Mouse (Mus musculus): ENCODE measurements at regions not wholly inside any gene's neighbourhood (a gene's known extent, or its start where the extent isn't known, plus 50 kb on each side); places are given as distances from the start of the nearest gene placed in this dataset.
A peak's percentile ranks its signal among the peaks of the same experiment; 100 is the strongest.

DNA sequence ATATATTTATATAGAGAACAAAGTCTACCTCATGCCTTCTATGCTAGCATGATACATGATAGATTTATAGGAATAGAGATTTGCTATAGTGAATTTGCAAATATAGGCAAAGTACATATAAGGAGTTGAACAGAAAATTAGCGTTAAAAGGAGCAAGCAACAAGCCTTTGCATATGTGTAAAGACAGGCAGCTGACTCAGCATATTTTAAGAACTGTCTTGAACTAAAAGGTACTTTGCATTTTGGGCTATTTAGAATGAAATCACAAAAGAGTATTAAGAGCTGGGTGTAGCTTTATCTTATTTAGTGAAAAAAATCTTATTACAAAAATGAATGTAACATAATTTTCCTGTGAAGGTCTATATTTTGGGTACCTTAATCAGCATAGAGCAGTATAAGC lies 149.9 kb upstream of the Syt1 start:
- no peak for ATAC-seq
- 89% methylated on average over 1 of the region's 1 CpGs for WGBS
- H3K4me3 ChIP-seq (ENCODE audit: low read depth, low read length), result no peak overlapping the region
- H3K36me3 ChIP-seq (ENCODE audit: control insufficient read depth, insufficient read depth), result no peaks in the 10 kb centered on the region
- H3K4me1 ChIP-seq (replicated peaks; ENCODE audit: control insufficient read depth, insufficient read depth, low read length), result no peaks in the 10 kb centered on the region
- H3K9me3 ChIP-seq (ENCODE audit: control insufficient read depth), result no peaks in the 10 kb centered on the region
- H3K27me3 ChIP-seq (replicated peaks; ENCODE audit: control insufficient read depth, insufficient read depth, low read length), result no peaks in the 10 kb centered on the region
- no peak overlapping the region for H3K27ac ChIP-seq (ENCODE audit: low read depth, low read length)
- TF ChIP-seq CTCF (IDR thresholded peaks at IDR 0.05; ENCODE audit: low read depth), result no peak
- H3K9ac ChIP-seq (ENCODE audit: low read depth, low read length), result no peak overlapping the region
- no peak overlapping the region for H3K4me2 ChIP-seq (replicated peaks; ENCODE audit: low read depth)

DNA sequence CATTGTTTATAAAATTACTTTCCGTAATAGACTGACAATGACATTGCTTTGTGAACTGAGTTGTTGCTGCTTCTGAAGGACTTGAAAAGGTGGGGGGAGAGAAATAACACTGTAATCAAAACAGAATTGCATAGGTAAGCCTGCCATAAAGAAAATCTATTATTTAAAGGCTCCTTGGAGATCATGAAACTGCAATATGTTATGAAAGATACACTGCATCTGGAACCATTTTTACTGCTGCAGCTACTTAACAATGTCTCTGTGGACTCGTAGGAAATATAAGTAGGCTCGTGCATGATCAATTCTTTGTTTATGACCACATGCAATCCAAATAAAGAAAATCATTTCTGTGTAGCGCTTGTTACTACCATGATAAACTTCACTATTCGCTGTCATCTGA lies 145.0 kb upstream of the Syt1 start:
- no peak for ATAC-seq
- no peak overlapping the region for H3K4me2 ChIP-seq (replicated peaks; ENCODE audit: low read depth)
- H3K4me1 ChIP-seq (replicated peaks; ENCODE audit: control insufficient read depth, insufficient read depth, low read length), result no peaks in the 10 kb centered on the region
- no peaks in the 10 kb centered on the region for H3K27me3 ChIP-seq (replicated peaks; ENCODE audit: control insufficient read depth, insufficient read depth, low read length)
- H3K9ac ChIP-seq (ENCODE audit: low read depth, low read length), result no peak overlapping the region
- WGBS, result 83% methylated on average over 5 of the region's 5 CpGs
- no peak overlapping the region for H3K27ac ChIP-seq (ENCODE audit: low read depth, low read length)
- no peak overlapping the region for H3K4me3 ChIP-seq (ENCODE audit: low read depth, low read length)
- H3K9me3 ChIP-seq (ENCODE audit: control insufficient read depth), result no peaks in the 10 kb centered on the region
- no peak for TF ChIP-seq CTCF (IDR thresholded peaks at IDR 0.05; ENCODE audit: low read depth)
- no peaks in the 10 kb centered on the region for H3K36me3 ChIP-seq (ENCODE audit: control insufficient read depth, insufficient read depth)

DNA sequence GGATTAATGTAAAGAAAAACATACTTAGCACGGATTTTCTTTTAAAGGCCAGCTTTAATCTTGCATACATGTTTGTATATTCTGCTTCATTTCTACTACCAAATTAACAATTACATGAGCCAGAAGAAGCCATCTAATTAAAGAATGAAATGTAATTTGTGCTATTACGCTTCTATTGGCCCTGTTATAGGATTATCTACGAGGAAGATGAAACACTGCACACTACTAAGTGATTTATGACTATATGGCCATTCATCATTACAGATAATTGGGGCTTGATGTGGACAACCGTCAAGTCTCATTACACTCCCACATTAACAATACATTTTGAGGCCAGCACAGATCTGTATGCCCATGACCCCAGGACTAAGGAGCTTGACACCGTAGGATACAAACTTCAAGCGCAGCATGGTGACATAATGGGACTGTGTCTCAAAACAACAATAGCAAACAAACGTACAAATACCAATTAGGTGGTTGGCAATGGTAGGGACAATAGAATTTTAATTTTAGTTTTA lies 129.7 kb upstream of the Syt1 start:
- no peaks in the 10 kb centered on the region for H3K27me3 ChIP-seq (replicated peaks; ENCODE audit: control insufficient read depth, insufficient read depth, low read length)
- H3K4me2 ChIP-seq (replicated peaks; ENCODE audit: low read depth), result no peak overlapping the region
- no peak overlapping the region for H3K4me3 ChIP-seq (ENCODE audit: low read depth, low read length)
- no peaks in the 10 kb centered on the region for H3K36me3 ChIP-seq (ENCODE audit: control insufficient read depth, insufficient read depth)
- no peak for ATAC-seq
- no peak for TF ChIP-seq CTCF (IDR thresholded peaks at IDR 0.05; ENCODE audit: low read depth)
- no peak overlapping the region for H3K9ac ChIP-seq (ENCODE audit: low read depth, low read length)
- no peaks in the 10 kb centered on the region for H3K9me3 ChIP-seq (ENCODE audit: control insufficient read depth)
- WGBS, result 73% methylated on average over 7 of the region's 7 CpGs
- H3K4me1 ChIP-seq (replicated peaks; ENCODE audit: control insufficient read depth, insufficient read depth, low read length), result no peaks in the 10 kb centered on the region
- no peak overlapping the region for H3K27ac ChIP-seq (ENCODE audit: low read depth, low read length)

DNA sequence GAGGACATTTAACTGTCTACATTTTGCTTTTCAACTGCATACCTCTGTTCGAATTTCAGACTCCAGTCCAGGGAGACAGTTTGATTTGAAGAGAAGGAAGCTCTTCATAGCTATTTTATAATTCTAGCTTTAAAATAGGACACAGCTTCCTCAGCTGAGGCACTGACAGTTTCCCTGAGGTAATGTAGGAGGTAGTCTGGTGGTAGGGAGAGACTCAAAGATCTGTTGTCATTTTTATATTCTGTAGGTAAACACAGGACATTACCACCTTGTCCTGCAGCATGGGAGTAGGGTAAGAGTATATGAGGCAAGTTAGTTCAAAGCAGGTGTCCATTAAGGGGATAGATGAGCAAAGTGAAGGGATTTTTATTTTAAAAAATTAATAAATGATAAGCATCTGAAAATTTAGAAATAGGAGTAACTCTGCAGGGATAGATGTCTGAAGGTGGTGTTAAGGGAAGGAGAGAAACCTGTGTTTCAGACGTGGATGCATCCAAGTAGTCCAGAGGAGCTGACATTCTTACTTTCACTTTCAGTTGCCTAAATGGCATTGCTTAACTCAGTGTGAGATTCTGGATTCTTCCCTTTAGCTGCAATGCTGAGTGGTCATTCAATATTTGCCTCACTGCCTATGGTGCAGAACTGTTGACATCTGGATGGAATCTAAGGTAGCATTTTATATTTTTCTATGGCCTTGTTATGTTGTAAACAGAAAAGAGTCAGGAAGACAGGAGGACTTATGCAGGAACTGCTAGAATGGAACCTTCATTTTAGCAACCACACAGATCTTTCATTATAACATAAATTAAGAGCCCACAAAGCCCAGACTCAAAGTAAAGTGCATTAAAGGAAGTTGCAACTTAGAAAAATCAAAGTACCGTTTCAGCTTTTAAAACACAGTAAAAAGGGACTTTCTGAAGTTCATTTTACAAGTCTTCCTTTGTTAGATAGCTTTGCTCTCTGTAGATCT lies 126.3 kb upstream of the Syt1 start:
- Histone ChIP-seq H3K36me3 (ENCODE audit: control insufficient read depth, insufficient read depth) (no peaks in the 10 kb centered on the region), H3K9ac (ENCODE audit: low read depth, low read length) (no peak overlapping the region), H3K27ac (ENCODE audit: low read depth, low read length) (no peak overlapping the region), H3K4me3 (ENCODE audit: low read depth, low read length) (no peak overlapping the region), H3K9me3 (ENCODE audit: control insufficient read depth) (no peaks in the 10 kb centered on the region), H3K27me3 (replicated peaks; ENCODE audit: control insufficient read depth, insufficient read depth, low read length) (no peaks in the 10 kb centered on the region), H3K4me2 (replicated peaks; ENCODE audit: low read depth) (peak overlapping the region; percentile 38; the same call in 1 of the 2 replicates), H3K4me1 (replicated peaks; ENCODE audit: control insufficient read depth, insufficient read depth, low read length) (no peaks in the 10 kb centered on the region)
- 49% methylated on average over 3 of the region's 3 CpGs for WGBS
- no peak for TF ChIP-seq CTCF (IDR thresholded peaks at IDR 0.05; ENCODE audit: low read depth)
- no peak for ATAC-seq

DNA sequence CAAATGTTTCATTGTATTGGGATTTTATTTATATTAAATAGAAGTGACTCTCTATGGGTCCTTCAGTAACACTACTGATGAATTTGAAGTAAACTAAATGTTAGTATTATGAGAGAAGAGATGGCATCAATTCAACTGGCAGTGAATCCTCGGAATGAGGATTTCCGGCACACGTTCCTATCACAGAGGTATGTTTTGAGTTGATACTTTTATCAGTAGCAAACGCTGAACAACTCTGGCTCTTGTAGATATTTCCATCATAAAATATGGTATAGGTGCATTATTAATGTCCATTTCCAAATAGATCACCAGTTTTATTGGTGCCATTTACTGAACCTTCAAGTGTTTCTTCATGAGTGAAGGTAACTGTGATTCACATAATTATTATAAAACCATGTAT lies 123.7 kb upstream of the Syt1 start:
- 76% methylated on average over 4 of the region's 4 CpGs for WGBS
- Histone ChIP-seq H3K4me2 (replicated peaks; ENCODE audit: low read depth) (no peak overlapping the region), H3K27me3 (replicated peaks; ENCODE audit: control insufficient read depth, insufficient read depth, low read length) (no peaks in the 10 kb centered on the region), H3K4me3 (ENCODE audit: low read depth, low read length) (no peak overlapping the region), H3K4me1 (replicated peaks; ENCODE audit: control insufficient read depth, insufficient read depth, low read length) (no peaks in the 10 kb centered on the region), H3K9ac (ENCODE audit: low read depth, low read length) (no peak overlapping the region), H3K27ac (ENCODE audit: low read depth, low read length) (no peak overlapping the region), H3K36me3 (ENCODE audit: control insufficient read depth, insufficient read depth) (no peaks in the 10 kb centered on the region), H3K9me3 (ENCODE audit: control insufficient read depth) (no peaks in the 10 kb centered on the region)
- no peak for ATAC-seq
- TF ChIP-seq CTCF (IDR thresholded peaks at IDR 0.05; ENCODE audit: low read depth), result no peak

DNA sequence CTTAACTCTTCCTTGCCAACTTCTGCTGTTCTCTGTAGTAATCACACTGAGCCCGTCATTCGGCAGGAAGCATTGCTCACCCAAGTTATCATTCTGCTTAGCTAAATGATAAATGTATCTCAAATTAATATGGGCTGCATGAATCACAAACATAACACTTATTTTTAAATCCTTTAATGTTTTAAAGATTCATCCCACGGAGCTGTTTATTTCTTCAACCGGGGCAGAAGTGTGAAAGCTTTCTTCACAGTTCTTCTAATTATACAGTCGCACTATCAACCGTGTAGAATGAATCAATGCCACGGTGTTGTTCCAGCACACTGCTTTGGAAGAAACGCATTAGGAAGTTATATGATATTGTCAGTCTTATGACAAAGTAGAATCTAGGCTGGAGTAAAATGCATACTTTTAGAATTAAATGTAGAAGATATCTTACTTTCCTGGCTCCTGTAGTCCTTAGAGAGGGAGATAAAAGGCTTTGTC lies 121.3 kb upstream of the Syt1 start:
- H3K9me3 ChIP-seq (ENCODE audit: control insufficient read depth), result no peaks in the 10 kb centered on the region
- WGBS, result 70% methylated on average over 8 of the region's 8 CpGs
- no peak for TF ChIP-seq CTCF (IDR thresholded peaks at IDR 0.05; ENCODE audit: low read depth)
- H3K4me1 ChIP-seq (replicated peaks; ENCODE audit: control insufficient read depth, insufficient read depth, low read length), result no peaks in the 10 kb centered on the region
- H3K9ac ChIP-seq (ENCODE audit: low read depth, low read length), result no peak overlapping the region
- no peak overlapping the region for H3K4me2 ChIP-seq (replicated peaks; ENCODE audit: low read depth)
- no peaks in the 10 kb centered on the region for H3K27me3 ChIP-seq (replicated peaks; ENCODE audit: control insufficient read depth, insufficient read depth, low read length)
- H3K27ac ChIP-seq (ENCODE audit: low read depth, low read length), result no peak overlapping the region
- ATAC-seq, result no peak
- no peaks in the 10 kb centered on the region for H3K36me3 ChIP-seq (ENCODE audit: control insufficient read depth, insufficient read depth)
- H3K4me3 ChIP-seq (ENCODE audit: low read depth, low read length), result no peak overlapping the region
